Mouse (Mus musculus) liver, adult 2 months (tissue): Measurements from ENCODE around the gene Frmd4a. TPM values are rescaled to one million over a fixed set of nuclear protein-coding genes. Genes with fewer than 3 reads are reported as not detected.
A peak's percentile ranks its signal among the peaks of the same experiment; 100 is the strongest.

Experiments
- DNase-seq: peaks from one replicate; pipeline ENCODE4 v3.0.0-alpha.2; 2011; ENCODE audit warnings: low read depth, low spot score; ENCODE audit errors: extremely low read depth
- H3K27ac ChIP-seq: fragments of 200-500 bp; replicated peaks from 2 replicates; pipeline ENCODE4 v1.5.1; 2012; ENCODE audit warnings: low read depth, mild to moderate bottlenecking, control low read depth, inconsistent platforms, low read length; ENCODE audit not compliant: insufficient read depth
- H3K27me3 ChIP-seq: fragments of 200-500 bp; 2 replicates; pipeline ENCODE4 v1.6.1; 2012; ENCODE audit warnings: mild to moderate bottlenecking, moderate library complexity, low read length, inconsistent platforms; ENCODE audit not compliant: control insufficient read depth, insufficient read depth
- H3K36me3 ChIP-seq: fragments of 200-500 bp; 2 replicates; pipeline ENCODE4 v1.6.1; 2012; ENCODE audit warnings: low read length, inconsistent platforms; ENCODE audit not compliant: control insufficient read depth, insufficient read depth
- H3K4me1 ChIP-seq: fragments of 200-500 bp; 2 replicates; pipeline ENCODE4 v1.6.1; 2011; ENCODE audit warnings: low read length; ENCODE audit not compliant: control insufficient read depth, insufficient read depth
- H3K4me3 ChIP-seq: fragments of 200-500 bp; 2 replicates; pipeline ENCODE4 v1.5.1; 2011; ENCODE audit warnings: low read depth, mild to moderate bottlenecking, control low read depth, low read length, moderate library complexity; ENCODE audit not compliant: insufficient read depth
- H3K79me2 ChIP-seq: fragments of 200-500 bp; 2 replicates; pipeline ENCODE4 v1.6.1; 2012; ENCODE audit warnings: inconsistent platforms, mild to moderate bottlenecking, low read length, moderate library complexity; ENCODE audit not compliant: control insufficient read depth, insufficient read depth
- H3K9ac ChIP-seq: fragments of 200-500 bp; 2 replicates; pipeline ENCODE4 v1.6.1; 2012; ENCODE audit warnings: low read depth, mild to moderate bottlenecking, control low read depth, inconsistent platforms, low read length
- CTCF ChIP-seq: fragments of 200-500 bp; IDR thresholded peaks from 2 replicates; pipeline ENCODE4 v1.5.1; 2011; ENCODE audit warnings: low read depth, low read length, control low read depth
- POLR2A ChIP-seq: fragments of 200-500 bp; IDR thresholded peaks from 2 replicates; pipeline ENCODE4 v1.6.1; 2011; ENCODE audit warnings: low read length, control low read depth; ENCODE audit not compliant: insufficient read depth; ENCODE audit errors: extremely low read depth
- WGBS: fragments of 180-500 bp; shearing (Covaris S2); methylation state at CpG from one replicate; pipeline ENCODE4 v1.1.7; 2018; 5-methylcytosine and 5-hydroxymethylcytosine counted together
- polyA plus RNA-seq: library from polyadenylated mRNA; depleted of rRNA; stranded (reverse); fragments of >200 nt; gene quantifications from 2 replicates; pipeline ENCODE4 v1.2.3, GENCODE M21; 2012
- total RNA-seq: library from RNA; depleted of rRNA; stranded (reverse); fragments of >200 nt; gene quantifications from 2 replicates; pipeline ENCODE4 v1.2.3, GENCODE M21; 2014

Frmd4a gene
- total and polyA plus RNA-seq, 2 experiments: 2.1 to 3.1 TPM

DNA sequence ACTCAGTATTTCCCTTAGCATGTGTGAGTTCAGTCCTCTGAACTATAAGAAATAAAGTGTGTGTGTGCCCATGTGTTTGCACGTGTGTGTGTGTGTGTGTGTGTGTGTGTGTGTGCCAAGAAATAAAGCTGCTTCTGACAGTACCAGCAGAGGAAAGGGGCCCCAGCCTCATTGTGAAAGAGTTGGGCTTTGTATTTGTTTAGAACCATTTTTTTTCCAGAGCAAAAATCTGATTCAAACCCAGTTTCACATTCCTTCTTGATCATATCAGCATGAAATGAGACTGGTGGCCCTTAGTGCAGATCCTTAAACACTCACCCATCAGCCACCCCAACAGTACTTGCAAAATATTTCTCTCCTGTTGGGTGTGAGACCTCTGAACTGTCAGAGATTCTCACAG lies 382.2 kb downstream of the Frmd4a start:
- Histone ChIP-seq H3K27ac (no peak overlapping the region), H3K4me1 (no peaks in the 10 kb centered on the region), H3K4me3 (no peak overlapping the region), H3K27me3 (0 out of 2 replicates have a peak, but pooled peaks cover 3% of the 10 kb centered on the region), H3K9ac (no peak overlapping the region), H3K36me3 (no peaks in the 10 kb centered on the region), H3K79me2 (no peaks in the 10 kb centered on the region)
- WGBS: 74% methylated on average over 1 of the region's 1 CpGs
- TF ChIP-seq CTCF: no peak
- TF ChIP-seq POLR2A: no peak
- no peak for DNase-seq

DNA sequence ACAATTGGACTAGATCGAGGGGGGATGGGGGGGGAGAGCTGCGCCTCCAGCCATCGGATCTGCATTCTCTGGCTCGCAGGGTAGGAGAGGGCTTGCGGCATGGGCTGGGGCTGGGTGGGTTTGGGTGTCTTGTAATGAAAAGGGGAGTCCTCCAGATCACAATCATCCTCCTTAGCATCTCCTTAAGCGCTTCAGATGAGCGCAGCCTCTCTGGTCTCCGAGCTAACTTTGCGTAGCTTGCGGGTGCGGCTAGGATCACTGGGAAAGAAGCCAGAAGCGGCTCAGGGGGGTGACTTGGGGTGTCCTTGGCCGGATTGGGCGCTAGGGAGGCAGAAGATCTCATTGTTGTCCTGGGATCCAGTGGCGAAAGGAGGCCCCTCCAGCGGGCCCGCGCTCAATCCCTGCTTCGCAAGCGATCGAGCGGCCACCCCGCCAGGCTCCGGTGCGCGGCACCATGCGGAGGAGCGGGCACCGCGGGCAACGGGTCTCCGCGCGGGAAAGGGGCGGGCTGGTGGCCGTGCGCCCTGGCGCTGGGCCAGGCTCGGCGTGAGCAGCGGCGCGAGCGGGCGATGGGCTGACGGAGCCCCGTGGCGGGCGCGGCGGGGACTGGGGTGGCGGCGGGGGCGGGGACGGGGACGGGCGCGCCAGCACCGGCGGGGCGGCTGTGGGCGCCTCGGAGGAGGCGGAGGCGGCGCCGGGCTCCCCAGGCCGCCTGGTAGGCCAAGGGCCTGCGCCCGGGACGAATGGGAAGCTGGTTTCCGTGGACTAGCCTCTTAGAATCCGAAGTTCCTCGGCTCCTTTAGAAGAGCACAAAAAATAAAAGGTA lies 383.5 kb downstream of the Frmd4a start:
- WGBS: 2% methylated on average over 74 of the region's 74 CpGs
- Histone ChIP-seq H3K27me3 (0 out of 2 replicates have a peak, but pooled peaks cover 3% of the 10 kb centered on the region), H3K9ac (peak overlapping the region; percentile 81), H3K79me2 (no peaks in the 10 kb centered on the region), H3K4me1 (no peaks in the 10 kb centered on the region), H3K36me3 (no peaks in the 10 kb centered on the region), H3K27ac (no peak overlapping the region), H3K4me3 (peak overlapping the region; percentile 73)
- TF ChIP-seq CTCF: no peak
- TF ChIP-seq POLR2A: no peak
- DNase-seq: peak; percentile 12

DNA sequence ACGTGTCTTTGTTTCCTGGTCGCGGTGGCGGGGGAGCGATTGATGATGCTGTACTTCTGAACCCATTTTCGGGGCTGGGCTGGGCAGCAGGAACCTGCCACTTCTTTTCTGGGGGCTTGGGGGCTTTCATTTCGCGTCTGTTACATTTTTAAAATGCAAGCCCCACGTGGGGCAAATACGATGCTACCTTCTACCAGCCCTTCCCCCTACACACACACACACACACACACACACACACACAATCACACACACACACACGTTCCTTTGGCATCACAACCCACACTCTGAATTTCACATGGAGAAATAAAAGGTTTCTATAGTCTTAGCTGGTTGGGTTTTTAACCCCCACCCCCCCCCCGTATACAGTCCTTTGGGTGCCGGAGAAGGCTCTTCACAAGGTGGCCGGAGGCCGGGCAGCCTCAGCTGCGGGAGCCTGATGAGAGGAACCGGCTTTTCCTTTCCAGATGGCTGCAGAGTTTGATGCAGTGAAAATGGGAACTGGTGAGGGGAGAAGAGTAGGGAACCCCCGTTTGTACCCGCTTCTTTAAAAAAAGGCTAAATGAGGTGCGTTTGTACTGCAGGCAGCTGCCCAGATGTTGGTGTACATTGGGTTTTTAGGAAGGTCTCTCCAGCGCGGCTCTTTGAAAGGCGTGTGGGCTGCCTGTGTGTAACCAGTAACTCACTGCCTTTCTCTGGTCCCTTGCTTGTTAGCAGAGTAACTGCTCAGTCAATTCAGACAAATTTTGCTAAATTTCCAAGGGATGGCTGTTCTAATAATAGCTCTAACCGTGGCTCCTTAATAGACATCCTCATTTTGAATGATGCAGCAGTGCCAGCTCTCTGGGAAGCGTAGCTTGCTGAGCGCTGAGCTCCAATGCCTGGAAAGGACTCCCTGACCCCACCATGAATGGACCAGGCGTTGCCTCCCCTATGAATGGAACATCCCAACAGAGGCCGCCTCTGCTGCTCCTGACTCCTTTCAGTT lies 384.4 kb downstream of the Frmd4a start:
- Histone ChIP-seq H3K27me3 (0 out of 2 replicates have a peak, but pooled peaks cover 3% of the 10 kb centered on the region), H3K36me3 (no peaks in the 10 kb centered on the region), H3K9ac (peak overlapping the region; percentile 38), H3K27ac (no peak overlapping the region), H3K4me3 (peak overlapping the region; percentile 73), H3K4me1 (no peaks in the 10 kb centered on the region), H3K79me2 (no peaks in the 10 kb centered on the region)
- DNase-seq: no peak
- WGBS: 8% methylated on average over 28 of the region's 28 CpGs
- TF ChIP-seq POLR2A: no peak
- TF ChIP-seq CTCF: no peak

DNA sequence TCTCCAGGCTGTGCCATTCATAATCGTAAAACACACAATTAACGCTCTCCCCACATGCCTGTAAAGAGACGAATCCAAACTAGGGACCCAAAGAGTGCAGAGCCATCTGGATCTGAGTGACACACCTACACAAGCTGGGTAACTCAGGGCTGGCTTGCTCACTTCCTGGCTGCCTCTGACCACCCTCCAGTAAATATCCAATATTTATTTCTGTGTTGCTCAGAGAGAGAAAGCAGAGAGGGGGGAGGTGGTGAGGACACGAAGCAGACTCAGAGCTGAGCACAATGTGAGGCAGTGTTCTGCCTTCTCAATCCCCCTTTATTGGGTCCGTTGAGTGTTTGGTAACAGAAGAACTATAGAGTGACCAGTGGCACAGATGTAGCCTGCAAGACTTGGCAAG lies 389.5 kb downstream of the Frmd4a start:
- Histone ChIP-seq H3K4me3 (no peak overlapping the region), H3K4me1 (no peaks in the 10 kb centered on the region), H3K36me3 (no peaks in the 10 kb centered on the region), H3K27me3 (no peaks in the 10 kb centered on the region), H3K27ac (no peak overlapping the region), H3K9ac (no peak overlapping the region), H3K79me2 (no peaks in the 10 kb centered on the region)
- DNase-seq: no peak
- no peak for TF ChIP-seq CTCF
- TF ChIP-seq POLR2A: no peak
- WGBS: 83% methylated on average over 5 of the region's 5 CpGs

DNA sequence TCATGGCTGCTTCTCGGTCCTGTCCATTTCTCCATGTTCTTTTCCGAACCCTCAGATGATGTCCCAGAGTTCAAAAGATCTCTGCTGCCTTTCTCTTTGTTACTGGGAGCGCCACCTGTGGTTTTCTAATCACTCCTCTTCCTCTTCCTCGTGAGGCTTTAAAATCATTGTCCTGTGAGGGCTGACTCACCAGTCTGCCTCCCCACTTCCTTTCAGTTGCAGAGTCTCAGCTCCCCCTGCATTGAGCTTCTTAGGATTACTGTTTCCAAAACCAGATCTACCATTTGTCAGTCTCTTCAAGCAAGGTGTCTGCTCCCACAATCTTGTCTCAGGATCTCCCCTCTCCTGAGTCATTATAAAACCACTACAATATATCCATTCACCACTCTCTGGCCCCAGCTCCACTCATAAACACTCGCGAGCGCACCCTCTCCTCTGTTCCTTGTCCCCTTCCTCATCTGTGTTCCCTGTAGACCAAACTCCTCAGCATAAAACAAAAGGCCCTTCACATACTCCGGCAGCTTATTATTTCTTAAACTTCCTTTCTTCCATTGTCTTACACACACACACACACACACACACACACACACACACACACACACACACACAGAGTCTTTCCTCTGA lies 392.4 kb downstream of the Frmd4a start:
- WGBS: 66% methylated on average over 8 of the region's 8 CpGs
- Histone ChIP-seq H3K4me3 (no peak overlapping the region), H3K79me2 (no peaks in the 10 kb centered on the region), H3K27me3 (no peaks in the 10 kb centered on the region), H3K4me1 (no peaks in the 10 kb centered on the region), H3K36me3 (no peaks in the 10 kb centered on the region), H3K27ac (no peak overlapping the region), H3K9ac (no peak overlapping the region)
- no peak for DNase-seq
- TF ChIP-seq CTCF: no peak
- no peak for TF ChIP-seq POLR2A
